Mouse (Mus musculus) urinary bladder, postnatal 36 days (tissue): Measurements from ENCODE around the gene Kcna7.
A peak's percentile ranks its signal among the peaks of the same experiment; 100 is the strongest.

Experiments
- DNase-seq, 2 experiments: peaks; one replicate each; pipeline ENCODE4 v3.0.0; 2022; ENCODE audit warnings: low spot score in 2 of 2, mixed read lengths in 1 of 2

Gene Kcna7

GRCm38 (mm10) chr7:45458748-45459563 is 53.5 kb downstream of the Kcna7 start:
- peak; percentile 46 to 72 for DNase-seq
